Comparison of ENCODE assay signal across 12 mouse cellular contexts in the genomic region with DNA sequence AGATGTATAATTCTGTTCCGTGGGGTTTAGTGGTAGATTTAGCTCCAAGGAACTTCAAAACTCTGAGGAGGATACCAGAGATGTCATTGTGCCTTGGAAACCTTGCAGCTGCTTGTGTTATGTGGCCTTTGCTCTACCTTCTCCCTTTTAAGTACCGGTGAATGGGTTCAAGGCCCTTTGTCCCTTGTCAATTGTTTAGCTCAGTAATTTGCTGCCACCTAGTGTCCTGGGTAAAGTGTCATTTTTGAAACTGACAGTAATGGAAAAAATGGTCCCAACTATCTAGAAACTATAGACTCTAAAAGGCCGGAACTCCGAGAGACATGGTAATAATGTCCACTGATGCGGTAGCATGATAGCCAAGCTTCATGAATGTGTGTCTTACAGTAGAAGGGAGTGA.
DNase-seq lines count a peak whose midpoint lies in the region; ATAC-seq and TF ChIP-seq lines count a peak whose summit lies in the region.
"Had no signal": no experiment of that assay in that cellular context is flagged by ENCODE, and none has a peak within 500 bp of the region (broad histone marks: within the 10 kb centered on the region; RNA-seq: fewer than 3 reads in every experiment).

No protein-coding gene starts in this region.

- POLR2A ChIA-PET in Patski (lab: Charles Lee), result no interaction called here

- no peak overlapping the region for H3K9ac ChIP-seq in lung, embryonic 14.5 days
- H3K9ac ChIP-seq: liver, embryonic 15.5 days had no signal

- H3K27me3 ChIP-seq in lung, embryonic 14.5 days (ENCODE audit: insufficient read depth, low read length), result no peaks in the 10 kb centered on the region
- H3K27me3 ChIP-seq in Patski, result no peaks in the 10 kb centered on the region
- H3K27me3 ChIP-seq: liver, embryonic 15.5 days had no signal

- no peak overlapping the region for H3K27ac ChIP-seq in lung, embryonic 14.5 days (ENCODE audit: low read depth)
- H3K27ac ChIP-seq: liver, embryonic 15.5 days had no signal

- CTCF ChIA-PET in Patski (lab: Charles Lee), result interaction anchor here (0.8 to 2.9 kb wide), 6 partner anchors 9 to 345 kb away, joined by 3 to 16 read pairs (median 6); no protein-coding TSS in a partner anchor

- 70% methylated on average over 5 of the region's 5 CpGs for WGBS in lung, embryonic 14.5 days

- H3K4me2 ChIP-seq in lung, embryonic 14.5 days, result no peak overlapping the region
- H3K4me2 ChIP-seq: liver, embryonic 15.5 days had no signal

- in situ Hi-C loops in Patski (cut with MboI; ENCODE audit: low pct_unique_long_range_greater_than_20kb), result loop anchor here (5.0 to 10.0 kb wide), 4 partner anchors 287 to 942 kb away; a partner anchor contains a TSS

- no peaks in the 10 kb centered on the region for H3K9me3 ChIP-seq in lung, embryonic 14.5 days (ENCODE audit: low read depth, low read length)
- H3K9me3 ChIP-seq: liver, embryonic 15.5 days had no signal

- H3K4me3 ChIP-seq in lung, embryonic 14.5 days (ENCODE audit: low read depth, low read length), result no peak overlapping the region
- H3K4me3 ChIP-seq: erythroblast, embryonic 14.5 days; liver, embryonic 15.5 days had no signal

- no peaks in the 10 kb centered on the region for H3K4me1 ChIP-seq in lung, embryonic 14.5 days (ENCODE audit: insufficient read depth)
- H3K4me1 ChIP-seq: liver, embryonic 15.5 days had no signal

- TF ChIP-seq CTCF in lung, embryonic 14.5 days (IDR thresholded peaks at IDR 0.05; ENCODE audit: low read depth), result peak; percentile 59
- TF ChIP-seq CTCF in Patski (IDR thresholded peaks at IDR 0.05), result peak; percentile 55

- no peak for ATAC-seq in lung, embryonic 14.5 days (ENCODE audit: insufficient read depth)
- ATAC-seq in Patski, result no peak
- ATAC-seq: intestine, embryonic 16.5 days had no signal

- H3K36me3 ChIP-seq in lung, embryonic 14.5 days (ENCODE audit: insufficient read depth), result no peaks in the 10 kb centered on the region
- H3K36me3 ChIP-seq: liver, embryonic 15.5 days had no signal

- peak; percentile 29 for DNase-seq in heart, adult 8-10 months (ENCODE audit: low spot score)
- DNase-seq in heart, adult 9 months (ENCODE audit: low spot score in 2 of 2), result no peak
- DNase-seq in lung, embryonic 14.5 days, result peak; percentile 70
- DNase-seq in lung, postnatal 4 days, result no peak
- DNase-seq in Patski (ENCODE audit: low read depth, low spot score), result no peak
- peak; percentile 40 for DNase-seq in retina, postnatal 1 day
- no peak for DNase-seq in neural tube, embryonic 10.5 days (ENCODE audit: extremely low spot score, low spot score)
- DNase-seq: gastrocnemius, postnatal 14 days; thymus, postnatal 25 days had no signal

Comparison
In these comparisons a context has a peak if more than half of its experiments do, and no peak if none do; other contexts are left out.
1. DNase-seq: peak in heart, adult 8-10 months (single experiment), lung, embryonic 14.5 days (single experiment) and retina, postnatal 1 day (single experiment); none in heart, adult 9 months (0 of 2), lung, postnatal 4 days (0 of 2), Patski (single experiment) and neural tube, embryonic 10.5 days (single experiment).